ENCODE assay signal across 18 mouse cellular contexts in genomic region chr12:36395115-36395514, GRCm38 (mm10). TPM values are rescaled to one million over a fixed set of nuclear protein-coding genes. Genes with fewer than 3 reads are reported as not detected.
DNase-seq lines count a peak whose midpoint lies in the region; ATAC-seq lines count a peak whose summit lies in the region.
"Had no signal": no experiment of that assay in that cellular context is flagged by ENCODE, and none has a peak within 500 bp of the region (broad histone marks: within the 10 kb centered on the region; RNA-seq: fewer than 3 reads in every experiment).

No protein-coding gene starts in this region.

- peaks cover 10% of the 10 kb centered on the region for H3K9me3 ChIP-seq in heart, embryonic 16.5 days (replicated peaks; ENCODE audit: control insufficient read depth, low read length)
- no peaks in the 10 kb centered on the region for H3K9me3 ChIP-seq in heart, embryonic 10.5 days
- H3K9me3 ChIP-seq in lung, embryonic 15.5 days, result no peaks in the 10 kb centered on the region
- no peaks in the 10 kb centered on the region for H3K9me3 ChIP-seq in stomach, embryonic 15.5 days
- H3K9me3 ChIP-seq: liver, embryonic 12.5 days had no signal

- H3K27ac ChIP-seq in heart, embryonic 16.5 days (ENCODE audit: low read length), result peak overlapping the region; percentile 23; the same call in 1 of the 2 replicates
- no peak overlapping the region for H3K27ac ChIP-seq in heart, embryonic 10.5 days
- peak overlapping the region; percentile 74 for H3K27ac ChIP-seq in lung, embryonic 15.5 days
- 0 out of 2 replicates have a peak overlapping the region, but pooled peaks have one; percentile 17 for H3K27ac ChIP-seq in stomach, embryonic 15.5 days
- H3K27ac ChIP-seq: hindbrain, embryonic 12.5 days; liver, embryonic 12.5 days had no signal

- WGBS in heart, embryonic 16.5 days, result 61% methylated on average over 2 of the region's 2 CpGs
- WGBS in heart, embryonic 10.5 days, result 86% methylated on average over 2 of the region's 2 CpGs
- WGBS in lung, embryonic 15.5 days, result 41% methylated on average over 2 of the region's 2 CpGs
- WGBS in stomach, embryonic 15.5 days, result 42% methylated on average over 2 of the region's 2 CpGs

- no peak for DNase-seq in heart, embryonic 10.5 days (ENCODE audit: low spot score)
- no peak for DNase-seq in lung, postnatal 25 days (ENCODE audit: low spot score)
- peak; percentile 57 for DNase-seq in brain, embryonic 18.5 days (ENCODE audit: low read depth, low spot score)
- no peak for DNase-seq in yolk sac, embryonic 10.5 days (ENCODE audit: low spot score)
- DNase-seq: adrenal gland, adult 2 months; gastrocnemius, postnatal 10 days; kidney, postnatal 14 days; right cerebral cortex, postnatal 25 days; thymus, postnatal 36 days had no signal

- peaks cover 5% of the 10 kb centered on the region; the same call in 1 of the 2 replicates for H3K36me3 ChIP-seq in heart, embryonic 16.5 days (ENCODE audit: control insufficient read depth, insufficient read depth)
- peaks cover 7% of the 10 kb centered on the region; the same call in 1 of the 2 replicates for H3K36me3 ChIP-seq in heart, embryonic 10.5 days
- H3K36me3 ChIP-seq in lung, embryonic 15.5 days, result no peaks in the 10 kb centered on the region
- no peaks in the 10 kb centered on the region; the same call in 1 of the 2 replicates for H3K36me3 ChIP-seq in stomach, embryonic 15.5 days
- H3K36me3 ChIP-seq: hindbrain, embryonic 12.5 days; liver, embryonic 12.5 days had no signal

- H3K9ac ChIP-seq in heart, embryonic 16.5 days (ENCODE audit: low read length), result no peak overlapping the region
- H3K9ac ChIP-seq in lung, embryonic 15.5 days, result no peak overlapping the region
- no peak overlapping the region for H3K9ac ChIP-seq in stomach, embryonic 15.5 days
- H3K9ac ChIP-seq: hindbrain, embryonic 12.5 days; liver, embryonic 12.5 days had no signal

- ATAC-seq in heart, embryonic 16.5 days (replicated peaks; ENCODE audit: extremely low read depth, insufficient read depth, low FRiP score), result no peak
- ATAC-seq in lung, embryonic 15.5 days (ENCODE audit: borderline replicate concordance, extremely low read depth, low FRiP score, low TSS enrichment), result peak; percentile 93
- no peak for ATAC-seq in stomach, embryonic 15.5 days (ENCODE audit: insufficient read depth, low FRiP score, low read depth)
- ATAC-seq: liver, embryonic 12.5 days; Patski had no signal

- peaks cover 3% of the 10 kb centered on the region; the same call in 1 of the 2 replicates for H3K4me1 ChIP-seq in heart, embryonic 16.5 days (ENCODE audit: control insufficient read depth, insufficient read depth, low read length)
- no peaks in the 10 kb centered on the region for H3K4me1 ChIP-seq in heart, embryonic 10.5 days
- H3K4me1 ChIP-seq in lung, embryonic 15.5 days, result peaks cover 3% of the 10 kb centered on the region; the same call in 1 of the 2 replicates
- no peaks in the 10 kb centered on the region for H3K4me1 ChIP-seq in stomach, embryonic 15.5 days
- H3K4me1 ChIP-seq: hindbrain, embryonic 12.5 days; liver, embryonic 12.5 days; megakaryocyte, embryonic 14.5 days had no signal

- H3K4me3 ChIP-seq in heart, embryonic 16.5 days (ENCODE audit: low read length), result no peak overlapping the region
- H3K4me3 ChIP-seq in heart, embryonic 10.5 days, result no peak overlapping the region
- H3K4me3 ChIP-seq in lung, embryonic 15.5 days, result no peak overlapping the region
- no peak overlapping the region for H3K4me3 ChIP-seq in stomach, embryonic 15.5 days (replicated peaks)
- H3K4me3 ChIP-seq: erythroblast, embryonic 14.5 days; hindbrain, embryonic 12.5 days; liver, embryonic 12.5 days; megakaryocyte, embryonic 14.5 days; myocyte had no signal

- no peaks in the 10 kb centered on the region for H3K27me3 ChIP-seq in heart, embryonic 16.5 days (ENCODE audit: control insufficient read depth, insufficient read depth, low read length)
- H3K27me3 ChIP-seq in heart, embryonic 10.5 days (ENCODE audit: insufficient read depth, poor library complexity, severe bottlenecking), result no peaks in the 10 kb centered on the region
- H3K27me3 ChIP-seq in lung, embryonic 15.5 days, result no peaks in the 10 kb centered on the region
- H3K27me3 ChIP-seq in stomach, embryonic 15.5 days (replicated peaks), result no peaks in the 10 kb centered on the region
- H3K27me3 ChIP-seq: hindbrain, embryonic 12.5 days; liver, embryonic 12.5 days; megakaryocyte, embryonic 14.5 days; Patski had no signal

- no peak overlapping the region for H3K4me2 ChIP-seq in heart, embryonic 16.5 days (ENCODE audit: low read depth, low read length)
- H3K4me2 ChIP-seq in lung, embryonic 15.5 days, result no peak overlapping the region
- no peak overlapping the region for H3K4me2 ChIP-seq in stomach, embryonic 15.5 days
- H3K4me2 ChIP-seq: hindbrain, embryonic 12.5 days; liver, embryonic 12.5 days had no signal

RNA-seq across cellular contexts. Expression of gene D630036H23Rik, which starts 13.1 kb away (rescaled TPM):
- polyA plus RNA-seq in heart, embryonic 16.5 days (2015; fragmentation: Nextera tagmentation; extraction: Ambion mirVana), result 0.77 and 1.4 TPM in 2 replicates
- polyA plus RNA-seq in heart, embryonic 10.5 days (2016; fragmentation: Nextera tagmentation; extraction: Ambion mirVana), result 0.62 and 0.88 TPM in 2 replicates
- polyA plus RNA-seq in lung, embryonic 15.5 days (2015; fragmentation: Nextera tagmentation; extraction: Ambion mirVana), result 1.5 and 2.3 TPM in 2 replicates
- polyA plus RNA-seq in stomach, embryonic 15.5 days (2015; fragmentation: Nextera tagmentation; extraction: Ambion mirVana), result 1.7 and 2.1 TPM in 2 replicates
- polyA plus RNA-seq: erythroblast, embryonic 14.5 days; Patski had no signal

RNA-seq across cellular contexts. Expression of gene Ispd, which starts 13.9 kb away (rescaled TPM):
- 9.5 and 9.8 TPM in 2 replicates for polyA plus RNA-seq in heart, embryonic 16.5 days (2015; fragmentation: Nextera tagmentation; extraction: Ambion mirVana)
- 9.9 and 10.2 TPM in 2 replicates for polyA plus RNA-seq in heart, embryonic 10.5 days (2016; fragmentation: Nextera tagmentation; extraction: Ambion mirVana)
- polyA plus RNA-seq in lung, embryonic 15.5 days (2015; fragmentation: Nextera tagmentation; extraction: Ambion mirVana), result 14.8 and 16.4 TPM in 2 replicates
- polyA plus RNA-seq in stomach, embryonic 15.5 days (2015; fragmentation: Nextera tagmentation; extraction: Ambion mirVana), result 10.9 and 11.5 TPM in 2 replicates
- polyA plus RNA-seq: erythroblast, embryonic 14.5 days had no signal
